Mouse (Mus musculus) megakaryocyte, embryonic 14.5 days (primary cell): ENCODE results near the gene Adcyap1.

Experiments used
- FLI1 ChIP-seq: IDR thresholded peaks from 2 replicates; pipeline ENCODE4 v1.6.1; 2012; ENCODE audit warnings: low read length, inconsistent platforms, mixed read lengths
- GATA1 ChIP-seq: IDR thresholded peaks from 3 replicates; pipeline ENCODE4 v1.6.1; 2012; ENCODE audit warnings: mixed read lengths, low read length, inconsistent platforms, borderline replicate concordance

- TF ChIP-seq GATA1 = no peak
- TF ChIP-seq FLI1 = no peak
Observed at GRCm38 (mm10) chr17:93198213-93198612, 604 bp upstream of the Adcyap1 start.
